Mouse (Mus musculus): ENCODE data around the gene Thumpd3.

GRCm38 (mm10) chr6:113084590-113084989 lies 38.6 kb downstream of the Thumpd3 start:
- TF ChIP-seq CTCF (IDR thresholded peaks at IDR 0.05; ENCODE audit: control insufficient read depth, insufficient read depth, insufficient read length) = no peak
- TF ChIP-seq MAX (IDR thresholded peaks at IDR 0.05) = no peak
- no peak for TF ChIP-seq MYOG (IDR thresholded peaks at IDR 0.05; ENCODE audit: control insufficient read depth, extremely low read depth, insufficient read length)
- no peak for TF ChIP-seq USF1 (IDR thresholded peaks at IDR 0.05; ENCODE audit: low read depth)
- TF ChIP-seq MYOD1 (IDR thresholded peaks at IDR 0.05; ENCODE audit: control insufficient read depth, insufficient read length, low read depth) = no peak
- no peak for TF ChIP-seq FOSL1 (IDR thresholded peaks at IDR 0.05; ENCODE audit: insufficient read depth, low read length, poor library complexity, severe bottlenecking)
- TF ChIP-seq CEBPB (IDR thresholded peaks at IDR 0.05; ENCODE audit: low read depth) = no peak

All from C2C12 (cell line).